Comparison of ENCODE assay signal across 11 mouse cellular contexts in genomic region chr10:105571019-105571418, GRCm38 (mm10). TPM values are rescaled to one million over a fixed set of nuclear protein-coding genes. Genes with fewer than 3 reads are reported as not detected.
DNase-seq lines count a peak whose midpoint lies in the region; ATAC-seq and TF ChIP-seq lines count a peak whose summit lies in the region.
"Had no signal": no experiment of that assay in that cellular context is flagged by ENCODE, and none has a peak within 500 bp of the region (broad histone marks: within the 10 kb centered on the region; RNA-seq: fewer than 3 reads in every experiment).

No protein-coding gene starts in this region.

- intact Hi-C loops in heart, adult 2 months (cut with DNase I), result loop anchor here (5.0 to 10.0 kb wide), 2 partner anchors 194 to 426 kb away; no protein-coding TSS in a partner anchor

- H3K9me3 ChIP-seq in heart, embryonic 12.5 days (replicated peaks), result no peaks in the 10 kb centered on the region
- no peaks in the 10 kb centered on the region for H3K9me3 ChIP-seq in stomach, embryonic 14.5 days (ENCODE audit: control insufficient read depth, low read depth, low read length)
- H3K9me3 ChIP-seq in stomach, postnatal 0 days (ENCODE audit: control insufficient read depth, low read length), result no peaks in the 10 kb centered on the region
- H3K9me3 ChIP-seq in midbrain, embryonic 10.5 days (replicated peaks), result no peaks in the 10 kb centered on the region

- DNase-seq in heart, adult 2 months, result no peak
- no peak for DNase-seq in stomach, postnatal 0 days (ENCODE audit: low spot score)
- no peak for DNase-seq in midbrain, embryonic 10.5 days (ENCODE audit: low spot score)
- DNase-seq in liver, result no peak
- DNase-seq in B cell, adult 2 months, result no peak
- DNase-seq: adrenal gland, adult 8-10 months; gastrocnemius, adult 2 months had no signal

- H3K79me2 ChIP-seq in heart, adult 2 months (replicated peaks; ENCODE audit: control insufficient read depth, insufficient read depth, low read length), result no peaks in the 10 kb centered on the region

- no peaks in the 10 kb centered on the region for H3K27me3 ChIP-seq in heart, embryonic 12.5 days (replicated peaks)
- no peaks in the 10 kb centered on the region for H3K27me3 ChIP-seq in heart, adult 2 months (ENCODE audit: control insufficient read depth, insufficient read depth, low read length)
- no peaks in the 10 kb centered on the region for H3K27me3 ChIP-seq in stomach, embryonic 14.5 days (ENCODE audit: control insufficient read depth, insufficient read depth, low read length)
- H3K27me3 ChIP-seq in stomach, postnatal 0 days (ENCODE audit: control insufficient read depth, insufficient read depth, low read length), result no peaks in the 10 kb centered on the region
- H3K27me3 ChIP-seq in midbrain, embryonic 10.5 days (ENCODE audit: low read depth, poor library complexity, severe bottlenecking), result peaks cover 15% of the 10 kb centered on the region
- H3K27me3 ChIP-seq: Patski had no signal

- peaks cover 25% of the 10 kb centered on the region for H3K4me1 ChIP-seq in heart, embryonic 12.5 days (replicated peaks)
- peaks cover 1% of the 10 kb centered on the region for H3K4me1 ChIP-seq in heart, adult 2 months (ENCODE audit: control insufficient read depth, insufficient read depth, low read length)
- H3K4me1 ChIP-seq in stomach, embryonic 14.5 days (ENCODE audit: control insufficient read depth, insufficient read depth, low read length), result 0 out of 2 replicates have a peak, but pooled peaks cover 2% of the 10 kb centered on the region
- no peaks in the 10 kb centered on the region for H3K4me1 ChIP-seq in stomach, postnatal 0 days (replicated peaks; ENCODE audit: control insufficient read depth, insufficient read depth)
- peaks cover 39% of the 10 kb centered on the region for H3K4me1 ChIP-seq in midbrain, embryonic 10.5 days

- ATAC-seq in heart, embryonic 12.5 days (ENCODE audit: insufficient number of reproducible peaks, low FRiP score), result no peak
- ATAC-seq in stomach, embryonic 14.5 days (ENCODE audit: insufficient number of reproducible peaks, insufficient read depth, low FRiP score, low read depth), result no peak
- ATAC-seq in stomach, postnatal 0 days (ENCODE audit: low FRiP score, low TSS enrichment), result no peak
- ATAC-seq in granulocyte monocyte progenitor cell, adult 5-6 weeks (replicated peaks; ENCODE audit: poor library complexity, severe bottlenecking), result no peak
- ATAC-seq: Patski had no signal

- TF ChIP-seq CTCF in heart, adult 2 months (IDR thresholded peaks at IDR 0.05), result no peak
- TF ChIP-seq CTCF in stomach, postnatal 0 days (IDR thresholded peaks at IDR 0.05; ENCODE audit: low read depth), result no peak

- H3K36me3 ChIP-seq in heart, embryonic 12.5 days, result no peaks in the 10 kb centered on the region
- no peaks in the 10 kb centered on the region; the same call in 1 of the 2 replicates for H3K36me3 ChIP-seq in heart, adult 2 months (ENCODE audit: control insufficient read depth, insufficient read depth, low read length)
- no peaks in the 10 kb centered on the region for H3K36me3 ChIP-seq in stomach, embryonic 14.5 days (ENCODE audit: control insufficient read depth, insufficient read depth, low read length)
- H3K36me3 ChIP-seq in stomach, postnatal 0 days (ENCODE audit: control insufficient read depth, insufficient read depth, low read length), result no peaks in the 10 kb centered on the region
- peaks cover 17% of the 10 kb centered on the region; the same call in 1 of the 2 replicates for H3K36me3 ChIP-seq in midbrain, embryonic 10.5 days

- no peak overlapping the region for H3K4me3 ChIP-seq in heart, embryonic 12.5 days
- H3K4me3 ChIP-seq in heart, adult 2 months, result no peak overlapping the region
- H3K4me3 ChIP-seq in stomach, embryonic 14.5 days (ENCODE audit: low read depth, low read length), result peak overlapping the region; percentile 83
- no peak overlapping the region for H3K4me3 ChIP-seq in stomach, postnatal 0 days (ENCODE audit: low read depth, low read length)
- H3K4me3 ChIP-seq in midbrain, embryonic 10.5 days, result peak overlapping the region; percentile 83; the same call in 1 of the 2 replicates

- WGBS in heart, embryonic 12.5 days, result 85% methylated on average over 8 of the region's 8 CpGs
- WGBS in heart, adult 2 months, result 85% methylated on average over 8 of the region's 8 CpGs
- WGBS in stomach, embryonic 14.5 days, result 82% methylated on average over 8 of the region's 8 CpGs
- WGBS in stomach, postnatal 0 days, result 84% methylated on average over 8 of the region's 8 CpGs
- WGBS in midbrain, embryonic 10.5 days, result 77% methylated on average over 8 of the region's 8 CpGs

- TF ChIP-seq POLR2A in heart, adult 2 months (IDR thresholded peaks at IDR 0.05; ENCODE audit: insufficient read depth, low read depth, low read length), result no peak

- H3K9ac ChIP-seq in heart, embryonic 12.5 days, result no peak overlapping the region
- no peak overlapping the region for H3K9ac ChIP-seq in heart, adult 2 months (ENCODE audit: low read depth, low read length)
- no peak overlapping the region for H3K9ac ChIP-seq in stomach, embryonic 14.5 days (replicated peaks; ENCODE audit: low read depth, low read length)
- no peak overlapping the region for H3K9ac ChIP-seq in stomach, postnatal 0 days (ENCODE audit: low read length)

- peak overlapping the region; percentile 26; the same call in 1 of the 2 replicates for H3K4me2 ChIP-seq in heart, embryonic 12.5 days
- peak overlapping the region; percentile 68 for H3K4me2 ChIP-seq in stomach, embryonic 14.5 days (replicated peaks; ENCODE audit: low read depth, low read length)
- no peak overlapping the region for H3K4me2 ChIP-seq in stomach, postnatal 0 days (replicated peaks; ENCODE audit: low read depth)

- TF ChIP-seq EP300 in heart, adult 2 months (IDR thresholded peaks at IDR 0.05; ENCODE audit: insufficient read depth, low read depth, low read length), result no peak
- TF ChIP-seq EP300 in stomach, postnatal 0 days (optimal IDR thresholded peaks at IDR 0.05), result no peak

- no peak overlapping the region for H3K27ac ChIP-seq in heart, embryonic 12.5 days (ENCODE audit: poor library complexity, severe bottlenecking)
- no peak overlapping the region for H3K27ac ChIP-seq in heart, adult 2 months
- no peak overlapping the region for H3K27ac ChIP-seq in stomach, embryonic 14.5 days (ENCODE audit: low read length)
- no peak overlapping the region for H3K27ac ChIP-seq in stomach, postnatal 0 days (replicated peaks)
- no peak overlapping the region for H3K27ac ChIP-seq in midbrain, embryonic 10.5 days (replicated peaks)
- H3K27ac ChIP-seq: gastrocnemius, adult 2 months had no signal

RNA-seq across cellular contexts. Expression of gene Tmtc2, which starts 3.2 kb away (rescaled TPM):
- 7.0 and 7.6 TPM in 2 replicates for polyA plus RNA-seq in heart, embryonic 12.5 days (2016; fragmentation: Nextera tagmentation; extraction: Ambion mirVana)
- total RNA-seq in heart, adult 2 months (2021), result 1 to 10 TPM; 4.4 TPM
- 2.6 and 4.1 TPM in 2 replicates for polyA plus RNA-seq in heart, adult 2 months (2012; rRNA removed)
- 16.4 and 17.0 TPM in 2 replicates for polyA plus RNA-seq in stomach, embryonic 14.5 days (2014; fragmentation: Nextera tagmentation; extraction: Ambion mirVana)
- 5.7 and 5.8 TPM in 2 replicates for polyA plus RNA-seq in stomach, postnatal 0 days (2015; fragmentation: Nextera tagmentation; extraction: Ambion mirVana)
- 8.8 and 9.9 TPM in 2 replicates for polyA plus RNA-seq in midbrain, embryonic 10.5 days (2016; fragmentation: Nextera tagmentation; extraction: Ambion mirVana)
- total RNA-seq in granulocyte monocyte progenitor cell, adult 5-6 weeks (2014; fragmentation: Nextera tagmentation), result 1.6 and 3.9 TPM in 2 replicates
- total RNA-seq in granulocyte monocyte progenitor cell, adult 5-6 weeks (2017), result 0.73 and 0.82 TPM in 2 replicates

Comparison
In these comparisons a context has a peak if more than half of its experiments do, and no peak if none do; other contexts are left out.
1. H3K4me3 ChIP-seq: peak in stomach, embryonic 14.5 days (single experiment) and midbrain, embryonic 10.5 days (single experiment); none in heart, embryonic 12.5 days (single experiment), heart, adult 2 months (single experiment) and stomach, postnatal 0 days (single experiment).